Mouse (Mus musculus): ENCODE data around the gene Brwd1.
"Not testable (repeated sequence)": the region's sequence is repeated elsewhere in the genome, so short reads cannot be mapped to it uniquely, and the experiment has no call there.

The Brwd1 gene

DNA sequence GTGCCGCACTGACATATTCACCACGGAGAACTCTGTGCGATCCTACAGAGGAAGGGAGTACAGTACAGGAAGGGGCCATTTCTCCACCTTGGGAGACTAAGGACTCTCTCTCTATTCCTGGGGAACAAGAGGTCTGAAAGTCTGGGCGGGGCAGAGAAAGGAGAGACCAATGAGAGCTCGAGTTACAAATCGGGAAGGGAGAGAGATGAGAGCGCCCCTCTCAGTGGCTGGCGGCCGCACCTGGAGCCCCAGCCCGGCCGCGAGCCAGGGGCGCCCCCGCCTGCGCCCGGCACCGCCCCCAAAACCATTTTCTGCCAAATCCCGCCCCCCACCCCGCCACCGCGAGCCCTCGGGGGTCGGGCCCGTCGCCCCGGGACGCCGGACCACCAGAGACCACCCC lies 995 bp downstream of the Brwd1 start:
- in situ Hi-C loops (cut with MseI, MboI) = no loop called here

GRCm38 (mm10) chr16:96080524-96080923 lies 1.8 kb downstream of the Brwd1 start:
- in situ Hi-C loops (cut with MseI, MboI) = no loop called here

- in situ Hi-C loops (cut with MseI, MboI) = no loop called here
Observed at GRCm38 (mm10) chr16:96068364-96068763, 14.0 kb downstream of the Brwd1 start.

DNA sequence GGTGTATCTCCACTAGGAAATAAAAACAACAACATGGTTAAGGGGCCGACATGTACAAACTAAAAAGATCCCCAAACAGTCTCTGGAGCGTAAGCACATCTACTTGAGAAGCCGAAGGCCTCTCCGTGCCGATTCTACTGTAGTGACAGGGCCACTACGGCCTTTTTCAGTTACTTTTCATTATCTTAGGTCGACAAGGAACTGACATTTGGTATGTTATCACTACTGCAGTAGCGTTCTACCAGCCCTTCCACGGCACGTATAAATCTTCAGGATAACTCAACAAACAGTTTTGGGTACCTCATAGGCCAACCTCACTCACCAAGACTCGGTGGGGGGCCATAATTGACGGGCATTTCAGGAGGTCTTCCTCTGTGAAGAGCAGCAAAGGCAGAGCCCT lies 16.2 kb downstream of the Brwd1 start:
- in situ Hi-C loops (cut with MseI, MboI) = no loop called here

GRCm38 (mm10) chr16:96064649-96065048 lies 17.7 kb downstream of the Brwd1 start:
- in situ Hi-C loops (cut with MseI, MboI) = no loop called here

DNA sequence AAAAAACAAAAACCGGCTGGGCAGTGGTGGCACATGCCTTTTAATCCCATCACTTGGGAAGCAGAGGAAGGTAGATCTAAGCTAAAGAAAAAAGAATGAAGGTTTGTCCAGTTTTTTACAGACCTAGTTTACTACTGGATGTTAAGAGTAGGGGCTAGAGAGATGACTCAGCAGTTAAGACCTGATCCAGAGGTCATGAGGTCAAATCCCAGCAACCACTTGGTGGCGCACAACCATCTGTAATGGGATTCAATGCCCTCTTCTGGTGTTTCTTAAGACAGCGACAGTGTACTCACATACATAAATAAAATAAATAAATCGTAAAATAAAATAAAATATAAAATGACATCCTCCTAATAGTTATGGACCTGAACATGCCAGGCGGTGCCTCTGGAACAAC lies 38.2 kb downstream of the Brwd1 start:
- in situ Hi-C loops (cut with MseI, MboI) = no loop called here

DNA sequence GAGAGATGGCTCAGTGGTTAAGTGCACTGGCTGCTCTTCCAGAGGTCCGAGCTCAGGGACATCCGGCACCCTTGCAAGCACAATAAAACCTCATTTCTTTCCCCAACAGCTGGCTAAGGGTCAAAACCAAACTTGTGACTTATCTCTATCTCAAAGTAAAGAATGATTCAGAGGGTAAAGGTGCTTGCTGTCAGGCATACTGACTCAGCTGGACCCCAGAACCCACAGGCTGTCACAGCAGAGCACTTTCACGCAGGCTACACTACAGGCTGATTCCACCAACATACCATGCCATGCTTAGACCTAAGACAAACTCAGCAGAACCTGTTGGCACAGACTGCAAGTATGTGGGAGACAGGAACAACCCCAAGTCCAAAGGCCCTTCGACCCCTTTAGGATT lies 41.6 kb downstream of the Brwd1 start:
- in situ Hi-C loops (cut with MseI, MboI) = no loop called here

DNA sequence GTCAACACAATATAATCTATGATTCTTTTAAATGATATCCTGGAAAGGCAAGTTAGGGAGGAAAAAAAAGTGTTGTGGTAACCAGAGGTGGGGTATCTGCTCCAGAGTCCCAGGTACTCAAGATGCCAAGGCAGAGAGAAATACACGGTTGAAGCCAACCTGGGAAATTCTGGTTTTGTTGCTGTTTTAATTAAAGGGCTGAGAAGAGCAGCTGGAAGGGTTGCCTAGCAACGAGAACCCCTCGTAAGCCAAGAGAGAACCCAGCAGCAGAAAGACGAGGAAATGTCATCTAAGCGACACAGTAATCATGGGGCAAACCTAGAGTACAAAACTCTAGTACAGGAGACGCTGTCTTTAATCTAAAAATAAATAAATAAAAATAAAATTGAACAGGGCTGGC lies 42.8 kb downstream of the Brwd1 start:
- in situ Hi-C loops (cut with MseI, MboI) = no loop called here

DNA sequence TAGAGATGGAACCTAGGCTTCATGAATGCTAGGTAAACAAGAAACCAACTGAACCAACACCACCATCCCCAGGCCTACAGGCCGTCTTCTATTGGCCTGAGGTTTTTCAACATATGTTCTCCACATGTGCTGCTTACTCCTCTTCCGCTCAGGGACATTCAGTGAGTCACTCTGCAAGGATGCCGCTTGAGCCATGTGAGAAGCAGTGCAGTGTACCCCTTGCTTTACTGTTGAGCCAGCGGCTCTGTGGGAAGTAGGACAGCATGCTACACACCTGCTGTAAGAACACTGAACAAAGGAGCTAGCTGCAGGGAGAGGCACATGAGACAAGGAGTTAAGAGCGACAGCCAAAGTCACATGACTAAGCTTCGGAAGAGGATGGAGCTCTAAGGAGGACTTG lies 47.9 kb downstream of the Brwd1 start:
- in situ Hi-C loops (cut with MseI, MboI) = no loop called here

GRCm38 (mm10) chr16:96032368-96033043 lies 49.8 kb downstream of the Brwd1 start:
- in situ Hi-C loops (cut with MseI, MboI) = no loop called here

DNA sequence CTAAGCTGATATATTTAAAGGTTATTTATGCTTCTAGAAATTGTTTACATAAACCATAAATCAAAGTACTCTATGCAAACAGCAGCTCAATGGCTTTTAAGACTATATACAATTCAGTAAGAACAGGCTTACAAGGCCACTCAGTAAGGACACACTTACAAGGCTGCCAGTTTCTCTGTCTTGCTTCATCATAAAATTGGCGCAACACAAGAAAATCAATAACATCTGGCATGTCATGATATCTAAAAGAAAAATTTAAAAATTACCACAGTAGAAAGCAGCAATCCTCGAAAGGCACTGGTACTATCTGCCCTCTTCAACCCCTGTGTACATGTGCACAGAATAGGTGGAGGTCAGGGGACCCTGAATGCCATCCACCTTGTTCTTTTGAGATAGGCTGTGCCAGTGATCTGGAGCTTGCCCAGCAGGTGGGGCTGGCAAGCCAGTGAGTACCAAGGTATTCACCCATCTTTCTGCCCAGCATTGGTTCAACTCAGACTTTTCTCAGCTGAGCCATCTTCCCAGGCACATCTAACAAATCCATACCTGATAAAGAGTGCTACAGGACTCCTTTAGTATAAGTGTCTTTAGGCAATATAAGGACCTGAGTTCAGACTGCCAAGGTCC lies 51.7 kb downstream of the Brwd1 start:
- in situ Hi-C loops (cut with MseI, MboI) = no loop called here

GRCm38 (mm10) chr16:96026256-96026655 lies 56.1 kb downstream of the Brwd1 start:
- in situ Hi-C loops (cut with MseI, MboI) = no loop called here

DNA sequence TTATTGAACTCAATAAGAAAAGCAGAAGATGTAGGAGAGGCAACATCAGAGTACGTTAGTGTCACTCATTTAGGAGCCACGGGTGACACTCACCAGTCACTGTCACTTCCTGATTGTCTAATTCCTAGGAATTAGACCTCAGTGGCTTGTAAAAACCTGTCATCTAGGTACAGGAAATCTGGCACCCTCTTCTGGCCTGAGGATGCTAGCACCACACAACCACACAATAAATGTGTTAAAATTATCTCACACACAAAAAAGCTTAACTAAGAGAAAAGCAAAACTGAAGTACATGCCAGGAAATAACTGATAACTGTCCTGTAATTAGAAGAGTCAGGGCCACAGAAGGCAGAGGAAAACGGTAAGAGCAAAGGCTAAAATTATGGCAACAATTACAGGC lies 57.1 kb downstream of the Brwd1 start:
- in situ Hi-C loops (cut with MseI, MboI) = no loop called here

- in situ Hi-C loops (cut with MseI, MboI) = no loop called here
Observed at GRCm38 (mm10) chr16:96021045-96021444, 61.3 kb downstream of the Brwd1 start.

DNA sequence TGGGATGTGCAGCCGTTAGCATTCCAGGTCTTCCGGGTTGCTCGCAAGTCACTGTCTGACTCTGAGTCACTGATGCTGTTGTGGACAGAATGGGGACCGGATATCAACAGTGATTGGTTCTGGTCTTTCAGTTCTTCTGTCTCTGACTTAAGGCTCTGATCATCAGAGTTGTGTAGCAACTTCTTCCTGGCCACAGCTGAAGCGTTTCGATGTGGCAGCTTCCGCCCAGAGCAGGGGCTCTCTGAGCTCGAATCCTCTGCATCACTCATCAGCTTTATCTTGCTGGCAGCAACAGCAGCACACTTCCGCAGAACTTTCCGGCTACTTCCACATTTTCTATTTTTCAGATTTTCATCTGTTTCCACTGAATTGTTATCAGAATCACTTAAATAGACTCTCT lies 73.2 kb downstream of the Brwd1 start:
- in situ Hi-C loops (cut with MseI, MboI) = not testable (repeated sequence)

DNA sequence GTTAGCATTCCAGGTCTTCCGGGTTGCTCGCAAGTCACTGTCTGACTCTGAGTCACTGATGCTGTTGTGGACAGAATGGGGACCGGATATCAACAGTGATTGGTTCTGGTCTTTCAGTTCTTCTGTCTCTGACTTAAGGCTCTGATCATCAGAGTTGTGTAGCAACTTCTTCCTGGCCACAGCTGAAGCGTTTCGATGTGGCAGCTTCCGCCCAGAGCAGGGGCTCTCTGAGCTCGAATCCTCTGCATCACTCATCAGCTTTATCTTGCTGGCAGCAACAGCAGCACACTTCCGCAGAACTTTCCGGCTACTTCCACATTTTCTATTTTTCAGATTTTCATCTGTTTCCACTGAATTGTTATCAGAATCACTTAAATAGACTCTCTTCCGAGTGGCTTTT lies 78.0 kb downstream of the Brwd1 start:
- in situ Hi-C loops (cut with MseI, MboI) = not testable (repeated sequence)

- in situ Hi-C loops (cut with MseI, MboI) = no loop called here
Observed at GRCm38 (mm10) chr16:95999291-95999690, 83.0 kb downstream of the Brwd1 start.

DNA sequence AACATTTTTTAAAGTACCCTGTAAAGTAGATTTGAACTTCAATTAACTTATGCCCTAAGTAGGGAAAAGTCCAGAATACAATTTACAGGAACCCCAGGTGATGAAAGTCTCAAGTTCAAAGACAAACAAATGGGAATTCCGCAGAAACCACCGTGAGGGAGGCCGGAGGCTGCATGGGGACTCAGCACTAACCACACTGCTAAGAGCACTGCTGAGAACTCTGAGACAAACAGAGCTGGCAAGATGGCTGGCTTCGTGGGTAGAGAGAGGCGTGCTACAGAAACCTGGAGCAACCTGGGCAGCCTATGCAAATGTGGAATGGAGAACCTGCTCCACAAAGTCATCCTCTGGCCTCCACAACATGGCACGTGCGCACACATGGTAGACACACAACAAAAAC lies 86.2 kb downstream of the Brwd1 start:
- in situ Hi-C loops (cut with MseI, MboI) = no loop called here

- in situ Hi-C loops (cut with MseI, MboI) = not testable (repeated sequence)
Observed at GRCm38 (mm10) chr16:95994576-95994975, 87.8 kb downstream of the Brwd1 start.

- in situ Hi-C loops (cut with MseI, MboI) = no loop called here
Observed at GRCm38 (mm10) chr16:95992596-95992995, 89.7 kb downstream of the Brwd1 start.

- in situ Hi-C loops (cut with MseI, MboI) = no loop called here
Observed at GRCm38 (mm10) chr16:95991122-95991900, 91.0 kb downstream of the Brwd1 start.

GRCm38 (mm10) chr16:95990462-95991121 lies 91.7 kb downstream of the Brwd1 start, which contains the start of gene Psmg1:
Gene Psmg1 (minus strand): TSS chr16:95990960.
- in situ Hi-C loops (cut with MseI, MboI) = no loop called here

All from mouse trophoblast stem cell (cell line).